Mouse (Mus musculus) 3134 (cell line): ENCODE results near the gene Chordc1.
A peak's percentile ranks its signal among the peaks of the same experiment; 100 is the strongest.
"Not testable (repeated sequence)": the region's sequence is repeated elsewhere in the genome, so short reads cannot be mapped to it uniquely, and the experiment has no call there.

ENCODE experiments used
- DNase-seq: peaks from one replicate; pipeline ENCODE4 v3.0.0-alpha.2; 2011; ENCODE audit warnings: low spot score; ENCODE audit not compliant: insufficient read length; ENCODE audit errors: extremely low read depth

Gene Chordc1

GRCm38 (mm10) chr9:18291571-18292429 lies at the start of gene Chordc1:
Chordc1 (plus strand) TSS chr9:18292125.
- peak; percentile 95 for DNase-seq

DNA sequence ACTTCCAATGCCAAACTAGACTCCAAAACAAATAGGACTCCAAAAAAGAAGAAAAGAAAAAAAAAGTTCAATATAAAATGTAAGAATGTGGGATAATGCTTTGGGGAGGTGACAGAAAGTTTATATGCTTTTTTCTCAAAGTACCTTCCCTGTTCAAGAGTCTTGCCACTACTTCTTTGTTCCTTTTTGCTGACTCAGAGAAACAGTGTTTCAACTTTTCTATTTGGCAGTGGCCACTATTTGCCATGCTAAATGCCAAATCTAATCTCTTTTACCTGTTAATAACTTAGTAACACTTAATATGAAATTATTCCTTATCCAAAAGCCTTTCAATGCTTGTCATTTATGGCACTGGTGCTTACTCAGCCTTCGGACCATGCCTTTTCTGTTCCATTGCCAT lies 16.0 kb upstream of the Chordc1 start:
- DNase-seq, result no peak

DNA sequence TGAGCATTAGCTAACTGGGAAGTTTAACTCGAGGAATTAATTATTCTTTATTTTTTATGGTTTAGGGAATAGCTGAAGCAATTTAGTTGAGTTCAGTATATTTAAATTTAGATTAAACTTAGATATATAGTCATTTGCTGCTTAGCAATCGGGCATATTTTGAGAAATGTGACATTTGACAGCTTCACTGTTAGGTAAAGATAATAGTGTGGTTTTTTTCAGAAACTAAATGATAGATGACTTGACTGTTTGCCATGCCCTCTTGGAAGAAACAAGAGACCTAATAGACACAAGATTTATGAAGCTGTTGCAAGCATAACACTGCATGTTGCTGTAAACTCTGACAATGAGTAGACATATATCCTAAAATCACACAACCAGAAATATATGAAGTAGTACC lies 15.1 kb upstream of the Chordc1 start:
- no peak for DNase-seq

GRCm38 (mm10) chr9:18277497-18277896 lies 14.4 kb upstream of the Chordc1 start:
- DNase-seq, result no peak

- not testable (repeated sequence) for DNase-seq
Measured at GRCm38 (mm10) chr9:18278693-18279092, 13.2 kb upstream of the Chordc1 start.

DNA sequence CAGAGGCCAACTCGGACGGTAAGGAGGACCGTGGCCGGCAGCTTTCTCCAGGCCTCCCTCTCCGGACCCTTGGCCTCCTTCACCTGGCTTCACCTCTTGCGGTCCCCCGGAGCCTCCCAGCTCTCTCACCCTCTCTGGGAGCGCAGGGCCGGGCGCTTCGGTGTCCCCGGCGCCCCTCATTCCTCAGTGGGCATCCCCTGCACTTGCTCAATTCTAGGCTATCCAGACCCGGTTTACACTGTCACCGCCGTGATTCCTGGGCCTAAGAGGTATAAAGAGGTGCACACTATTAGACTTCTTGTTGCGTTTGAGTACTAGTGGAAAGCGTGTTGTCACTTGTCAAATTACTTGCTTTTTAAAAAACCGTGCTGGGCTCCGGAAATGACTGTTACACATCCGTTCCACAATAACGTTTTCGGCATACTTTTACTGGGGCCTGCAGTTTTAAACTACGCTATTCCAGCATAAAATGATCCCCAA lies 558 bp downstream of the Chordc1 start:
- no peak for DNase-seq

DNA sequence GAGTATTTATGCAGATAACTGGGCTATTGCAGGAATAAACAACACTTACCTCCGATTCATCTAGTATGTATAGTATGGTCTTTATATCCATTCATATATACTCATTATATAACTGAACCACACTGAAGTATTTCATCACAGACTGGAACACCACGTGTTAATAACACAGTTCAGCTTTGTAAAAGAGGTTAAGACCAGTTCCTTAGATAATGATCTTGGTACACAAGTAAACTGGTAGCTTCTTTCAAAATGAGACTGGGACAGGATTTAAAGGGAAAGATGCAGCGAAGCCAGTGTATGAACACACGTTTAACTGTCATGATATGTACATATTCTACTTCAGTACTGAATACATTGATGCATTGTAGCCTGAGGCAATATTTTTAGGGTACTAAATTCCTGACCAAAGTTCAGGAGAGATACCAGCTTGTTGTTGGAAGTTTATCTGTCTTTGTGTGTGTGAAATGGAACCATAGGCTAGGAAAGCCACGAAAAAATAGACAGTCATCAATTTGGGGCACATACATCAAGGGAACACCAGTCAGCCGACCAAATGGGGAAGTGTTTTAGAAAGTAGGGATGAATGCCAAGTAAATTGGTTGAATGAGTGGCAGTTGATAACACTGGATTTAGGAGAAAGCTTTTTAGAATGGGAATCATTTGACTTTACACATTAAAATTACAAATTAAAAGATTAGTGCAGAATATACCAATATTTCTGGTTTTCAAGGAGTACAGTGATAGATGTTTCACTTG lies 1.3 kb downstream of the Chordc1 start:
- no peak for DNase-seq

DNA sequence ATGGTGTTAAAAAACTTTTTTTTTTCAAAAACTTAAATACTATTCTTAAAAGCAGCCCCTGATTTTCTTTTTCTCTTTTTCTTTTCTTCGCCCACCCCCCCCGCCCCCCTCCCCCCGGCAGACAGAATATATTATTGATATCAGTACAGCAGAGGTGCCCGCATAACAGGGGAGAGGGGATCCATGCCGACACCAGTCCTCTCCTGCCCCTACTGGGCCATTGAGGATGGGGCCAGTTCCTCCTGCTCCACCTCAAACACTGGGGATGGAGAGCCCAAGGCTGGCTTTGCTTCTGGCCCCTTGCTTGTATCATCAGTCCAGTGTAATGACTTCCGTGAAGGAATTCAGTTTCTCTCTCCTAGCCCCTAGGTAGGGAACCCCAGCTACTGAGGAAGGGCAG lies 6.4 kb downstream of the Chordc1 start:
- DNase-seq, result no peak

GRCm38 (mm10) chr9:18319990-18320389 lies 28.1 kb downstream of the Chordc1 start:
- no peak for DNase-seq
